Mouse (Mus musculus): ENCODE measurements around the gene Foxp1. TPM values are rescaled to one million over a fixed set of nuclear protein-coding genes. Genes with fewer than 3 reads are reported as not detected.

Gene Foxp1
- polyA plus RNA-seq, 1 experiment from 2014 or later: 103 TPM

- WGBS: 78% methylated on average over 6 of the region's 6 CpGs
- no peak overlapping the region for H3K4me3 ChIP-seq (replicated peaks)
- no peak overlapping the region for H3K4me2 ChIP-seq (replicated peaks)
- H3K27ac ChIP-seq: no peak overlapping the region
- no peaks in the 10 kb centered on the region for H3K27me3 ChIP-seq (replicated peaks)
- ATAC-seq: peak; percentile 47; the same call in 1 of the 2 replicates
- H3K4me1 ChIP-seq (replicated peaks): no peaks in the 10 kb centered on the region
- no peaks in the 10 kb centered on the region for H3K9me3 ChIP-seq
- H3K9ac ChIP-seq: no peak overlapping the region
- H3K36me3 ChIP-seq: no peaks in the 10 kb centered on the region
Measured at GRCm38 (mm10) chr6:99302662-99303435, 219.7 kb downstream of the Foxp1 start.

- WGBS: 75% methylated on average over 8 of the region's 8 CpGs
- no peaks in the 10 kb centered on the region for H3K9me3 ChIP-seq
- H3K27me3 ChIP-seq (replicated peaks): no peaks in the 10 kb centered on the region
- no peak for ATAC-seq
- no peak overlapping the region for H3K4me3 ChIP-seq (replicated peaks)
- no peak overlapping the region for H3K4me2 ChIP-seq (replicated peaks)
- H3K9ac ChIP-seq: no peak overlapping the region
- H3K4me1 ChIP-seq (replicated peaks): no peaks in the 10 kb centered on the region
- H3K27ac ChIP-seq: no peak overlapping the region
- no peaks in the 10 kb centered on the region for H3K36me3 ChIP-seq
Measured at GRCm38 (mm10) chr6:99301923-99302322, 220.6 kb downstream of the Foxp1 start.

GRCm38 (mm10) chr6:99300235-99300634 is 222.3 kb downstream of the Foxp1 start:
- H3K36me3 ChIP-seq: no peaks in the 10 kb centered on the region
- WGBS: 89% methylated on average over 6 of the region's 6 CpGs
- no peak overlapping the region for H3K9ac ChIP-seq
- H3K27me3 ChIP-seq (replicated peaks): no peaks in the 10 kb centered on the region
- H3K4me3 ChIP-seq (replicated peaks): no peak overlapping the region
- ATAC-seq: no peak
- no peaks in the 10 kb centered on the region for H3K9me3 ChIP-seq
- no peak overlapping the region for H3K4me2 ChIP-seq (replicated peaks)
- no peaks in the 10 kb centered on the region for H3K4me1 ChIP-seq (replicated peaks)
- no peak overlapping the region for H3K27ac ChIP-seq

- H3K4me3 ChIP-seq (replicated peaks): no peak overlapping the region
- no peaks in the 10 kb centered on the region for H3K36me3 ChIP-seq
- no peaks in the 10 kb centered on the region for H3K27me3 ChIP-seq (replicated peaks)
- no peaks in the 10 kb centered on the region for H3K4me1 ChIP-seq (replicated peaks)
- no peak overlapping the region for H3K4me2 ChIP-seq (replicated peaks)
- no peaks in the 10 kb centered on the region for H3K9me3 ChIP-seq
- H3K9ac ChIP-seq: no peak overlapping the region
- H3K27ac ChIP-seq: no peak overlapping the region
- no peak for ATAC-seq
- 83% methylated on average over 14 of the region's 14 CpGs for WGBS
Measured at GRCm38 (mm10) chr6:99299196-99299595, 223.3 kb downstream of the Foxp1 start.

- Histone ChIP-seq H3K9ac (no peak overlapping the region), H3K4me3 (replicated peaks) (no peak overlapping the region), H3K4me1 (replicated peaks) (no peaks in the 10 kb centered on the region), H3K27me3 (replicated peaks) (no peaks in the 10 kb centered on the region), H3K27ac (no peak overlapping the region), H3K36me3 (no peaks in the 10 kb centered on the region), H3K9me3 (no peaks in the 10 kb centered on the region), H3K4me2 (replicated peaks) (no peak overlapping the region)
- 68% methylated on average over 5 of the region's 5 CpGs for WGBS
- ATAC-seq: no peak
Measured at GRCm38 (mm10) chr6:99297535-99297934, 225.0 kb downstream of the Foxp1 start.

- Histone ChIP-seq H3K4me2 (replicated peaks) (no peak overlapping the region), H3K4me3 (replicated peaks) (no peak overlapping the region), H3K4me1 (replicated peaks) (no peaks in the 10 kb centered on the region), H3K27ac (no peak overlapping the region), H3K36me3 (no peaks in the 10 kb centered on the region), H3K9me3 (no peaks in the 10 kb centered on the region), H3K27me3 (replicated peaks) (no peaks in the 10 kb centered on the region), H3K9ac (no peak overlapping the region)
- WGBS: 73% methylated on average over 8 of the region's 8 CpGs
- ATAC-seq: no peak
Measured at GRCm38 (mm10) chr6:99295495-99295894, 227.0 kb downstream of the Foxp1 start.

GRCm38 (mm10) chr6:99289220-99289619 is 233.3 kb downstream of the Foxp1 start:
- Histone ChIP-seq H3K27me3 (replicated peaks) (no peaks in the 10 kb centered on the region), H3K9ac (no peak overlapping the region), H3K4me1 (replicated peaks) (no peaks in the 10 kb centered on the region), H3K4me3 (replicated peaks) (no peak overlapping the region), H3K27ac (no peak overlapping the region), H3K9me3 (no peaks in the 10 kb centered on the region), H3K4me2 (replicated peaks) (no peak overlapping the region), H3K36me3 (no peaks in the 10 kb centered on the region)
- ATAC-seq: no peak
- 62% methylated on average over 4 of the region's 4 CpGs for WGBS

- no peak overlapping the region for H3K9ac ChIP-seq
- H3K36me3 ChIP-seq: no peaks in the 10 kb centered on the region
- no peak overlapping the region for H3K27ac ChIP-seq
- no peaks in the 10 kb centered on the region for H3K27me3 ChIP-seq (replicated peaks)
- 49% methylated on average over 3 of the region's 3 CpGs for WGBS
- H3K9me3 ChIP-seq: no peaks in the 10 kb centered on the region
- no peak overlapping the region for H3K4me3 ChIP-seq (replicated peaks)
- H3K4me1 ChIP-seq (replicated peaks): no peaks in the 10 kb centered on the region
- peak; percentile 78 for ATAC-seq
- no peak overlapping the region for H3K4me2 ChIP-seq (replicated peaks)
Measured at GRCm38 (mm10) chr6:99285026-99285425, 237.5 kb downstream of the Foxp1 start.

GRCm38 (mm10) chr6:99284019-99284418 is 238.5 kb downstream of the Foxp1 start:
- Histone ChIP-seq H3K4me3 (replicated peaks) (no peak overlapping the region), H3K4me2 (replicated peaks) (no peak overlapping the region), H3K4me1 (replicated peaks) (no peaks in the 10 kb centered on the region), H3K27ac (no peak overlapping the region), H3K27me3 (replicated peaks) (no peaks in the 10 kb centered on the region), H3K9ac (no peak overlapping the region), H3K9me3 (no peaks in the 10 kb centered on the region), H3K36me3 (no peaks in the 10 kb centered on the region)
- WGBS: 79% methylated on average over 4 of the region's 4 CpGs
- ATAC-seq: no peak

- no peak overlapping the region for H3K9ac ChIP-seq
- no peak overlapping the region for H3K4me3 ChIP-seq (replicated peaks)
- no peak overlapping the region for H3K27ac ChIP-seq
- no peaks in the 10 kb centered on the region for H3K9me3 ChIP-seq
- H3K36me3 ChIP-seq: no peaks in the 10 kb centered on the region
- no peaks in the 10 kb centered on the region for H3K4me1 ChIP-seq (replicated peaks)
- 80% methylated on average over 15 of the region's 15 CpGs for WGBS
- no peak for ATAC-seq
- no peak overlapping the region for H3K4me2 ChIP-seq (replicated peaks)
- no peaks in the 10 kb centered on the region for H3K27me3 ChIP-seq (replicated peaks)
Measured at GRCm38 (mm10) chr6:99282866-99283657, 239.5 kb downstream of the Foxp1 start.

- Histone ChIP-seq H3K36me3 (no peaks in the 10 kb centered on the region), H3K27me3 (replicated peaks) (no peaks in the 10 kb centered on the region), H3K4me2 (replicated peaks) (no peak overlapping the region), H3K9ac (no peak overlapping the region), H3K4me3 (replicated peaks) (no peak overlapping the region), H3K9me3 (no peaks in the 10 kb centered on the region), H3K4me1 (replicated peaks) (no peaks in the 10 kb centered on the region), H3K27ac (no peak overlapping the region)
- ATAC-seq: no peak
- WGBS: 93% methylated on average over 9 of the region's 9 CpGs
Measured at GRCm38 (mm10) chr6:99281433-99281832, 241.1 kb downstream of the Foxp1 start.

- H3K4me2 ChIP-seq (replicated peaks): no peak overlapping the region
- no peaks in the 10 kb centered on the region for H3K36me3 ChIP-seq
- WGBS: 73% methylated on average over 5 of the region's 5 CpGs
- no peak overlapping the region for H3K9ac ChIP-seq
- no peak overlapping the region for H3K4me3 ChIP-seq (replicated peaks)
- no peaks in the 10 kb centered on the region; the same call in 1 of the 2 replicates for H3K4me1 ChIP-seq (replicated peaks)
- H3K9me3 ChIP-seq: no peaks in the 10 kb centered on the region
- no peak overlapping the region for H3K27ac ChIP-seq
- no peaks in the 10 kb centered on the region for H3K27me3 ChIP-seq (replicated peaks)
- ATAC-seq: no peak
Measured at GRCm38 (mm10) chr6:99280619-99281018, 241.9 kb downstream of the Foxp1 start.

Measured in intestine, embryonic 15.5 days (tissue).